Mouse (Mus musculus): ENCODE measurements around the gene Akr1d1.

The Akr1d1 gene

DNA sequence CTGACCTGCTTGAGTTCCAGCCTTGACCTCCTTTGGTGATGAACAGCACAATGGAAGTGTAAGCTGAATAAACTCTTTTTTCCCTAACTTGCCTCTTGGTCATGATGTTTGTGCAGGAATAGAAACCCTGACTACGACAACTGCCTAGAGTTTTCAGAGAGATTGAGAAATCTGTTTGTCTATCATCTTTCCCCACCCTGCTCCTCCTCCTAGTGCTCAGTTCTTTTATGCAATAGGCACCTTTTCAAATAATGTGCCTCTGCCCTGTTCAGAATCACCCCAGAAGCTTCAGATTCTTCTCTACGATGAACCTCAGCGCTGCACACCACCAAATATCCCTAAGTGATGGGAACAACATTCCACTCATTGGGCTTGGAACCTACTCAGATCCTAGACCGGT, at the start of gene Akr1d1:
Akr1d1 (plus strand) TSS at position 234 of the 400 bp plus-strand sequence.
- no peak for DNase-seq (ENCODE audit: low read depth, low spot score)

DNA sequence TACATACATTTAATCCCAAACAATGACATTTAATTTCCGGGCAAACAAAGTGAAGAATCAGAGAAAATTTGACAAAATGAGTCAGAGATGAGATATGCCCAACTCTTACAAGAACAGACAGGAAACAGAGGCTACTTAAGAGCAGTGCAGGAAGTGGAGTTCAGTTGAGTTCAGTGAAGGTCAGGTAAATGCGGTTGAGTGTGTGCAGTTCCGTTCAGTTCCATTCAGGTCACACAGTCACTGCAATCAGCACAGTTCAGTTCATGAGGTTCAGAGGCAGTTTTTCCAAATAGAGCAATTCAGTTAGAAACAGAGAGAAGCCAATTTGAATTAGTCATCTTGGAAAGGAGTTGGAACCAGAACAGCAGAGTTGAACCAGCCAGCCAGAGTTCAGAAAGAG, 48.8 kb upstream of the Akr1d1 start:
- no peak for DNase-seq (ENCODE audit: low read depth, low spot score)

DNA sequence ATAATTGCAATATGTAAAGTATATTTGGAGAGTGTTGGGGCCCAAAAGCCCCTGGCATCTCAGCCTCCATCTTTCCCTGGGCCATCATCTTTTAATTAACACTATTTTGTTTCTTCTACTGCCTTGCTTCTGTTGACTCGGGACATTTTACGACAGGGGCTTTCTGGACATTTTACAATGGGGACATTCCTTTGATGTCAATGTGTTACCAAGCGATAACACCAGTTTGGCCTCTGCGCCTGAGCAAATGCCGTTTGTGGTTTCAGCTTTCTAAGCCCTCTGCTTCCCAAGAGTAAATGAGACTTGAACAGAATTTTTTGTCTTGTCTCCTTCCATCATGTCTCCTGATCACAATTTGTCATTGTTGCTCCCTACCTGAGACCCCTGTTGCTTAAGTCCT, 46.7 kb upstream of the Akr1d1 start:
- no peak for DNase-seq (ENCODE audit: low read depth, low spot score)

DNA sequence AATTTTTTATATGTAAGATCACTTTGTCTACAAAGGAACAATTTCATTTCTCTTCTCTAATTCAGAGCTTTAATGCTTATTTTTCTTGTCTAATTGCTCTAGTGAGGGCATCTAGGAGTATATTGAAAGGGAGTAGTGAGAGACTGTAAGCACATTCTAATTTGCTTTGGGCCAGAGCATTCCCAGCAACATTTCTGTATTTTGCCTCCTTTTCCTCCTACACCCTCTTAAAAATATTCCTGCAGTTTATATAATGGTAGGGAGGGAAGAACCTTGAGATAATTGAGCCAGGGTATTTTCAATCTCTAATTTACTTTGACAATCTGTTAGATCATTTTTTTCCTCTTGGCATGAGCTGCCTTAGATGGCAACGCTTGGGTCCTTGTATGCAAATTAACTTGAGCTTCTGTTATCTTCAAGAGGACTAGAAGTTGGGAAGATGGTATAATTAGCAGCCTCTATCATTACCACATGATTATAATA, 45.3 kb upstream of the Akr1d1 start:
- no peak for DNase-seq (ENCODE audit: low read depth, low spot score)

DNA sequence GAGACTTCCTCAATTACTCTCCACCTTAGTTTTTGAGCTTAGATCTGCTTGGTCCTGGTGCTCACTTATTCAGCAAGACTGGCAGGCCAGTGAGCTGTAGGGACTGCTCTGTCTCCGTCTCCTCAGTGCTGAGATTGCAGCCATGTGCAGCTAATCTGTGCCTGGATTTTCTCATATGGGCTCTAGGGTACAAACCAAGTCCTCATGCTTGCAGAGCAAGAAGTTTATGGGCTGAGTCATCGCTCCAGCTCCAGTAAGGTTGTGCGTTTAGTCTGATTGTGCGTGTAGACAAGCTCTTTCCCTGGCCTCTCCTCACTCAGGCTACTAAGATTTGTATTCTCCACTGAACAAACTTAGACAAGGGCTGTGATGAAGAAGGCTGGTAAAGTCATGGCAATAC, 43.5 kb upstream of the Akr1d1 start:
- no peak for DNase-seq (ENCODE audit: low read depth, low spot score)

DNA sequence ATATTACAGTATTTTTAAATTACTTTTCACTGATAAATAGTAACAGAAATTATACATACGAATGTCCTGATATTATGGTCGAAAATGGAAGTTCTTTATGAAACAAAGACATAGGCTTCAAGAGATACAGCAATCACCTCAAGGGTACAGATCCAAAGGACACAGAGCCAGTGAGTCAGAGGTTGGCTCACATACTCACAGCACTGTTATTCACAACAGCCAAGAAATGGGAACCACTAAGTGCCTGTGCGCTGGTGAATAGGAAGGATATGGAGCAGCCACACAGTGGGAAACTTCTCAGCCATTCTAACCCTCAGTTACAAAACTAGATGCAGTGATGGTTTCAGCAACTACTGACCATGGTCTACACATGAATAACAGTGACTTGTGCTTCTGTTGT, 37.7 kb upstream of the Akr1d1 start:
- no peak for DNase-seq (ENCODE audit: low read depth, low spot score)

DNA sequence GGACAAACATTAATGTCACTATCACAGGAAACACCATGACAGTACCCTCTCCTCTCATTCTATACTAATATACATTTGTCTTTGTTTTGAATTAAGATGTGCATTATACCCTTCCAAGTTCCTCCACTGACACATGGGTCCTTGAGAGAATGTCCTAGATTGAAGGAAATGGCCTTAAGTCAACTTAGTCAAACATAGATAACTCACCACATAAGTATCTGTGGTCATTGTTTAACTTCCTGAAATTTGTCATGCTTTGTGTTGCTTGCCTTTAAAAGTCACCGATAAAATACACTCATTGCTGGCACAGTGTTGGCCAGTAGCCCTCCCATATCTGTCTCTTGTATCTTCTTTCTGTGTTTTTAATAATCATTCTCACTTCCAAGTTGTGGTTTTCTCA, 35.0 kb upstream of the Akr1d1 start:
- no peak for DNase-seq (ENCODE audit: low read depth, low spot score)

DNA sequence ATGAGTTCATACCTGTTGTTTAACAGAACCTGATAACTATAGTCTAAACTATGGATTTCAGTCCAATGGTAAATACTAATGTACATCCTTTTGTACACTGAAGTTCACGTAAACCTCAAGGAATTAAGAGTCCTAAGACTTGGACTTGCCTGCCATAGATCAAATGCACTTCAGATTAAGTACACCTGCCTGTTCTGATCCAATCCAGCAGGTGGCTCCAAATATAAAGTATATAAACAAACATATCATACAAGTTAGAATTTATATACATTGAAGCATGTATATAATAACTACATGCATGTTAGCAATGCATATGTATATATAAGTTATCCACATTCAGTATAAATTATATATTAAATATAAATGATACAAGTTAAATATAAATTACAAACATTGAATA, 33.1 kb upstream of the Akr1d1 start:
- DNase-seq (ENCODE audit: low read depth, low spot score), result no peak

DNA sequence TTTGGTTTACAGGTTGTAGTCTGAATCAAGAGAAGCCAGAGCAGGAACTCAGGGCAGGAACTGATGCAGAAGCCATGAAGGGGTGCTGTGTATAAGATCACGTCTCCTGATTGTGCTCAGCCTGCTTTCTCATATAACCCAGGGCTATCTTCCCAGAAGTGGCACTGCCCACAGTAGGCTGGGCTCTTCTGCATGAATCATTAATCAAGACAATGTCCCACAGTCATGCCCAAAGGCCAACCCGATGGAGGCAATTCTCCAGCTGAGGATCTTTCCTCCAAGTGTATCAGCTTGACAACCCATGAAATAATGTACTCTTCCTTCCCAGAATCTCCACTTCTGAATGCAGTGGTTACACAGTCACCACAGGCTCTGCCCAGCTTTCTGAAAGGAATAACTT, 24.4 kb upstream of the Akr1d1 start:
- DNase-seq (ENCODE audit: low read depth, low spot score), result no peak

DNA sequence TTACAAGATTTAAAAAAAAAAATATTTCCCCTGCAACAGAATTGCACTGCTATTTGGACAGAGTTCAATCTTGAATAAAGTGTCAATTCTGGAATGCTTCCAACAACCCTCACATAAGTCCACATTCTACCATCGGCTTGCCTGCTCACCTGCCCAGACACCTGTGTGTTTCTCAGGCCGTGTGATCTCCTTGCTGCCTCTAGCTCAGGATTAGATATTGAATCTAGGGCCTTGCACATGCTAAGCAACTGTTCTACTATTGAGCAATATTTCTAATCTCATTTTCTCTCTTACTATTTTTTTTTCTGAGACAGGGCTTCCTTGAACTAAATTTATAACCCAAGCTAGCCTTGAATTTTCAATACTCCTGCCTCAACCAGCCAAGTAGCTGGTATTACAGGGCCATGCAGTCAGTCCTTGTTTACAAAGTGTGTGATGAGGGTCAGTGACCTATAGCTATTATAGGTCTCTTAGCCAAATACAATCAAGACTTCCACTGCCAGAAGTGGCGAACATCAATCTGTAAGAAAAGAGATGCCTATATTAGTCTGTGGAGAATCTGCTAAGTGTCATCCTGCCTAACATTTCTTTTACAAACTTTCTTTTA, 23.0 kb upstream of the Akr1d1 start:
- no peak for DNase-seq (ENCODE audit: low read depth, low spot score)

DNA sequence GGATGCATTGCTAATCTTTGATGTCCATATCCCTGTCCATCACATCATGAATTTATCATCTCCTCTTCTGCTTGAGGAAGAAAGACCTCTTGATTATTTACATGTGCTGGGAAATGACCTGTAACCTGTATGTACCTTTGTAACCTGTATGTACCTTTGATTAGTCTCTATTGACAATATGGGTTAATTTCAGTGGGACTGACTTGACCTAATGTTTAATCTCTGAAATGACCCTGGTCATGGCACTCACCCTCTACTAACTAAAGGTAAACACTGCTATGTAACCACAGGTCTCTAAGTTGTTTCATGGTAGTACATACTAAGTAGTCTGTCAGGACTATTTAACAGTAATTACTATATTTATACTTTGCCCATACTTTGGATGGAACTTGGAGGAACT, 19.2 kb upstream of the Akr1d1 start:
- no peak for DNase-seq (ENCODE audit: low read depth, low spot score)

DNA sequence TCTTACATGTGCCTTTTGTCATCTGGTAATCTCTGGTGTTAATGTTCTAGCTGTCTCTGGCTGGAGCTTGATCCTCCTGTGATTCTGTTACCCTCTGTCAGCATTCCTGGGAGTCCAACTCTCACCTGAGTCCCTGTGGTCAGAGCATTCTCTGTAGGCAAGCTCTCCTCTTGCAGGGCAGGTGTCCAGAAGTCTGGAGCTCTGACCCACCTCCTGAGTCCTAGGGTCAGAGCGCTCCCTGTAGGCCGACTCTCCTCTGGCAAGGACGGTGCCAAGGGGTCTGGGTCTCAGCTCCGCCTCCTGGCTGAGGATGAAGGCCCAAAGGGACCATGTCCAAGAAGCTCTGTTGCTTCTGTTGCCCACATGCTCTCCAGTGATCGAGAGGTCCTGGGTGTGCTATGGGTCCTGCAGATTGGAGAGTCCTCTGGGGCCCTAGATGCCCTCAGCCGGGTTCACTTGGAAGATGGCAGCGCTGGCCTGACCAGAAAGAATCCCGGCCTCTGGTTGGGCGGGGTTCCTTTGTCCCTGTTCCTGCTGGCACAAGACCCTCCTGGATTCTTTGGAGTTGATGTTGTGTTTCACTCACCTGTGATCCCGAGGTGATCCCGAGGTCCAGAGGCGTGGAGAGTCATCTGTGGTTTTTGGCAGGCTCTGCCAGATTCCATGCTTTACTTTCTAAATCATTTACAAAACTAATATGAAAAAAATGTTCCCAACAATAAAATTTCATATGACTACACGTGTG, 9.2 kb upstream of the Akr1d1 start:
- no peak for DNase-seq (ENCODE audit: low read depth, low spot score)

DNA sequence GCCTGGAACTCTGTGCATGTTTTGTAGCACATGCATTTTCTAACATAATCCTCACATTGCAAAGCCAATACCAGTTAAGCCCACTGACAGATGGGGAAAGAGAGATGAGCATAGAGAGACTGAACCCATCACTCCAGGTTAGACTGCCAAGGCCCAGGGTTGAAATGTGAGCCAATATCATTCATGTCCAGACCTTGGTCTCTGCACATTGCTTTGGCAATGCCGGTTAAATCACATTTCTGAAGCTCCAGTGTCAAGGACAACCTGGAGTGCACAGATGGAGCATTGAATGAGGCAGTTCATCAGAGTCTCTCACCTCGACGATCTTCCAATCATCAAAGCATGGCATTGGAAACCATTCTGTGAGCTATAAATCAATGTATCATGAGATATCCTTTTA, 2.1 kb downstream of the Akr1d1 start:
- DNase-seq (ENCODE audit: low read depth, low spot score), result no peak

DNA sequence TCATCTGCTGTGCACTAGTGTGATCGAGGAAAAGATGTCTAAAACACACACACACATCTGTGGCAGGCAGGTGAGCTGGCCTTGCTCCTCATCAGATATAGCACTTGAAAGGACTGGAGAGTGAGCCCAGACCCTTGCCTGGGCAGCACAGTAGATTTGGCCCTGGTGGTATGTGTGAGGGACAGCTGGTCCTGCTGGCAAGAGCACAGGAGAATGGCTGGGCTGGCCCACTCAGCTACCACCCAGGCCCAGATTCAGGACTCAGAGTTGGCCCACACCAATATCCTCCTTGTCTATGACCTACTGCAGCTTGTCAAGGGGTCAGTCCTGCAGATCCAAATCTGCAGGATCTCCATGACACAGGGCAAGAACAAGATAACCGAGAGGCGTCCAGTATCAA, 6.9 kb downstream of the Akr1d1 start:
- no peak for DNase-seq (ENCODE audit: low read depth, low spot score)

DNA sequence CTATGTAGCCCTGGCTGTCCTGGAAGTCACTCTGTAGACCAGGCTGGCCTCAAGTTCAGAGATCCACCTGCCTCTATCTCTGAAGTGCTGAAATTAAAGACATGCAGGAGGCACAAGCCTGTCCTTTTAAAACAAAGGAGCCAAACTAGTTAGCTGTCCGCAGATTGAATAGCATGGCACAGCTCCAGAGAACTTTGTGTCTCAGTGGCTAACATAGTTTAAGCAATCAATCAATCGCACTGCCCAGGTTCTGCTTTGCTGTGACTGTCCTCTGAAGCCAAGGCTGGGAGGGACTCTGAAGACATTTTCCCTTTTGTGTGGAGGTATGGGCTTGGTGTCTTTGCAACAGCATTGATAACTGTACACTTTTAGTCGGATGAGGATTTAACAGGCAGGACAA, 7.8 kb downstream of the Akr1d1 start:
- DNase-seq (ENCODE audit: low read depth, low spot score), result no peak

DNA sequence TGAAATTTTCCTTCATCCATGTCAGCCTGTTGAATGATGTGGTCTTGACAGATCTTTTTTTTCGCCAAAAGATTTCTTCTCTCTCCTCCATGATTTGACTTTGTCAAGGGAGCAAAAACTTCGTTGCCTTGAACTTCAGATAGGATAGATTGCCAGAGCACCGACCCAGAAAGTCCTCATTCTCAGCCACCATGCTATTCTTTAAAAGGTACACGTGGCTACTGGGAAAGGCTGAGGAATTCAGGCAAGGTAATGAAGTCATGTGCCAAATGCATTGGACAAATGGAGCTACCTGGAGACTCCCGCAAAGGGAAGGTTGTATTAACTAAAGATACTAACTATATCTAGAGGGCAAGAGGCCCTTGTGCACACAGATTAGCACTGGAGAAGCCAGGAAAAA, 8.8 kb downstream of the Akr1d1 start:
- no peak for DNase-seq (ENCODE audit: low read depth, low spot score)

DNA sequence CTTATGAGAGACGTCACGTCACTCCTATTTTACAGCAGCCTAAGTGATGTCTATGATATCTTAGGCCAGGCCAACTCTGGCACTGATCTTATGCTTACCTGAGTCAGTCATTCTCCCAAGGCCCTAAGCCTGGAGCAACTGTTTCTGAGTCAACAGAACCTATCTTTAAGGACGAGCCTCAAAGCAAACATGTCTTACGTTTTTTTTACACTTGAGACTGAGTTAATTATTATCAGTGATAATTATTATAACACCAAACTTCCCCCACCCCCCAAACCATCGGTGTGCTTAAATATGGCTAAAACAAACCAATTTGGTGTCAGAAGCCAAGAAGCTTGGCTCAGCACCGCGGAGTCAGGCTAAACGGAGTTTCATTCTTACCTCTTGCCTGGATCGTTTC, 9.4 kb downstream of the Akr1d1 start:
- DNase-seq (ENCODE audit: low read depth, low spot score), result no peak

DNA sequence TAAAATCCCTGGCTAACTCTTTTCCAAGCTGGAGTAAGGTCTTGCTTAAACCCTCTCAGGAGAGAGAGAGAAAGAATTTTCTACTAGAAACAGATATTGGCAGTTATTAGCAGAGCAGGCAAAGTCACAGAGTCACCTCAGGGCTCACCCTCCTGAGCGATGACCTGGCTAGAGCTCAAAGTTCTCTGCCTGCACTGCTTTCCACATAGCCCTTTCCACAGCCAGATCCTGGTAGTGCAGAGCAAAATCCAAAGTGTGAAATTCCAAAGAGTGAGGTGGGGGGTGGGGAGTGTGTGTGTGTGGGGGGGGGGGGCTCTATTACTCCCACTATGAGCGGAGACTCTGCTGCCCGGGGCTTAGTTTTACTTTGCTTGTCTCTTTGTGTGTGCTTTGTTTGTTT, 10.1 kb downstream of the Akr1d1 start:
- DNase-seq (ENCODE audit: low read depth, low spot score), result no peak

DNA sequence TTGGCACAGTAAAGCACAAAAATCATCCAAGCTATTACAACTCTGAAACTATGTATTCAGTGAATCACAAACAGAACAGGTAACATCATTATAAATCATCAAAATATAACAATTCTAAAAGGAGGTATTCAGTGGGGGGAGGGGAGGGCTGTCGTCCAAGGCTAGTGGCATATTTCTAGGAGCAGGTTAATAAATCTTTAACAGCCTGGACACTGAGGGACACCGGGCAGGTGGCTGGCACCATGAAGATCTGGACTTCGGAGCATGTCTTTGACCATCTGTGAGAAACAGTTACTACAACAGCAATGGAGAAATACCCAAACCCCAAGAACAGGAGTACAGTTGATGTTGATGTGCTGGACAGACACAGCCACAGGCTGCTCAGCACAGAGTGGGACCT, 11.2 kb downstream of the Akr1d1 start:
- no peak for DNase-seq (ENCODE audit: low read depth, low spot score)

DNA sequence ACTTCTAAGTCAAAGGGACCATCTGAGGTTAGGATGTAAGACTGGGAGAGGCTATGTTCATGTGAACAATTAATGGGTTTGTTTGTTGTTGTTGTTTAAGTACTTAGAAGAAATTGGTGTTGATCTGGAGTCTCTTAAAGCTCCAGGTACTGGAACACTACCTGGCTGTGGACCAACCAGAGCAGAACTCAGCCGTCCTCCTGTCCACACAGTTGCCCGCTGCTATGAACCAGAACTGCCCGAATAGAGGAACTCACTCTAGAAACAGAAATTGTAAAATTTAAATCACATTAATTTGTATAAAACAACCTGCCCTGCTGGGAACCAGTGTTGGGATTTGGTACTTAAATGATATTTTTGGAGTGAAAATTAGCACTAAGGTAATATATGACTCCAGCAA, 12.2 kb downstream of the Akr1d1 start:
- DNase-seq (ENCODE audit: low read depth, low spot score), result no peak

DNA sequence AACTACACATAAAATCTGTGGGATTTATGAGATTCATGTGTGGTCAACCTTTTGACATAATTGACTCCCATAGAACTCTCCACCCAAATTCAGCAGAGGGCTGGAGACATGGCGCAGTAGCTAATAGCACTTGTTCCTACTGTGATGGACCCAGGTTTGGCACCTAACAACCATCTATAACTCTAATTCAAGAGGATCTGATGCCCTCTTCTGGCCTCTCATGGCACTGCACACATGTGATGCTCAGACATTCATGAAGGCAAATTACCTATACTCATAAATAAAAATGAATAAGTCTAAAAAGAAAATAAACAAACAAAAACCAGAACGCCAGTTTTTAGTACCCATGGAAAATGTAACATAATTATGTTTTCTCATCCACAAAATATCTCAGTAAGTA, 22.8 kb downstream of the Akr1d1 start:
- no peak for DNase-seq (ENCODE audit: low read depth, low spot score)

DNA sequence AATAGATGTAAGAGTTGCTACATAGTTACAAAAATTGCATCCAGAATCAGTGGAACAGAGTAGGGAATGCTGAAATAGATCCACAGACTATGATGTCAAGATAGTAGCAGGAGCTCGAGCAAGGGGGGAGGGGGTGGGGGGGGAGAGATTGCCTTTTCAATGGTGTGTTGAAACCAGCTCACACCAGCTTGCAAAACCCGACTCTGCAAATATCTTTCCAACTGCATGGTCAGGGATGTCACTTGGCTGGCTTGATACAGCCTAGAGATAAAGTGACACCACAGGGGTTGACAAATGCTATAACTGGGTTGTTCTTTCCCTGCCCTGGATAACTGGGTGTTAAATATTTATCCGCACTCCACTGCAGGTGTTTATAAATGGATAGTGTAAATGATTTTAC, 24.0 kb downstream of the Akr1d1 start:
- no peak for DNase-seq (ENCODE audit: low read depth, low spot score)

DNA sequence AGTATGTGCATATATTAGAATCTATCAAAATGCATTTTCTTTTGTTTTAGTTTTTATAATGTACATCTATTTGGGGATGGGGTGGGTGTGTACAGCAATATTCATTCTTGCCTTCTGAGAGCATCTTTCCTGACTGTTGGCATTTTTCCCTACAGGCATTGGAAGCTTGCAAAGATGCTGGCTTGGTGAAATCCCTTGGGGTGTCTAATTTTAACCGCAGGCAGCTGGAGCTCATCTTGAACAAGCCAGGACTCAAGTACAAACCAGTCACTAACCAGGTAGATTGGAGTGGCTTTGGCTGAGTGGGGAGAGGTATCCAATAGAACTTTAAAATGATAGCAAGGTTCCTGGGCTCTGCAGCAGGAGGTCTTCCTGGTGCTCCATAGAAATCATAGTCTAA, 24.4 kb downstream of the Akr1d1 start:
- DNase-seq (ENCODE audit: low read depth, low spot score), result no peak

DNA sequence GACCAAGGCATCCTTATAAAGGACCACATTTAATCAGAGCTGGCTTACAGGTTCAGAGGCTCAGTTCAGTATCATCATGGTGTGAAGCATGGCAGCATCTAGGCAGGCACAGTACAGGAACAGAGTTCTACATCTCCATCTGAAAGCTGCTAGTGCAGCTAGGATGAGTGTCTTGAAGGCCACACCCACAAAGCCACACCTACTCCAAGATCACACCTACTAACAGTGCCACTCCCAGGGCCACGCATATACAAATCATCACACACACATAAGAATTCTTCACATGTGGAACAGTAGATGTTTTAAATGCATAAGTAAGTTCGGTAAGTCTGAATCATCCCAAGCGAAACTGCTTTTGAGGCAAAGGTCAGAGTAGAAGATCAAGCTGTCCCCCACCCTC, 33.9 kb downstream of the Akr1d1 start:
- DNase-seq (ENCODE audit: low read depth, low spot score), result no peak
